Mouse (Mus musculus) myocyte (in vitro differentiated cells): ENCODE results near the gene Cecr2.

Experiments
- MYOG ChIP-seq, 3 experiments: IDR thresholded peaks; one replicate each; pipeline ENCODE4 v1.6.1; 2011; ENCODE audit warnings: control low read depth in 2 of 3, low read depth in 2 of 3, mild to moderate bottlenecking in 2 of 3; ENCODE audit not compliant: insufficient read length in 2 of 3, control insufficient read depth in 1 of 3, insufficient read depth in 1 of 3
- POLR2A ChIP-seq: IDR thresholded peaks from one replicate; pipeline ENCODE4 v1.6.1; 2011; ENCODE audit warnings: low read depth, mild to moderate bottlenecking, control low read depth, moderate library complexity; ENCODE audit not compliant: insufficient read length
- USF1 ChIP-seq: IDR thresholded peaks from one replicate; pipeline ENCODE4 v1.6.1; 2011; ENCODE audit warnings: low read depth, mild to moderate bottlenecking, control low read depth, moderate library complexity

DNA sequence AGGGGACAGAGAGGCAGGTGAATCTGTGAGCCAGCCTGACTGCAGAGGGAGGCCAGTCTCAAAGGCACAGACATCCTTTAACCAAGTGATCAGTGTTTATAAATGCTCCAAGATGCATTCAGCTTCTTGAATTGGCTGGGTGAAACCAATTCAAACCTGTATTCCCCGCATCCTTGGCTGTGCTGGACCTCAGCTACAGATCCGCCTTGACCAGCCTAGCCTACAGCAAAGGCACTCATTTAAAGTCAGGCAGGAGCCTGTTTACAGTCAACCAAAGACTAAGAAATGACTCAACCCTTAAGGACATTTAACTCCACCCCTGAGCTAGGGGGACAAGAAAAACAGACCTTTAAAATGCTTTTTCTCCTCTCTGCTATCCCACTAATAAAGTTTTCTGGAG is 153.1 kb downstream of the Cecr2 start:
- TF ChIP-seq POLR2A (no peak), USF1 (no peak), MYOG (IDR thresholded peaks at IDR 0.05; ENCODE audit: control insufficient read depth in 1 of 3, insufficient read depth in 1 of 3, insufficient read length in 2 of 3, low read depth in 2 of 3) (no peak)
